Mouse (Mus musculus) thymus, postnatal 4 days (tissue): ENCODE results near the gene Zmynd8.
A peak's percentile ranks its signal among the peaks of the same experiment; 100 is the strongest.

Source experiments
- DNase-seq: peaks from one replicate; pipeline ENCODE4 v3.0.0; 2021

Gene Zmynd8

DNA sequence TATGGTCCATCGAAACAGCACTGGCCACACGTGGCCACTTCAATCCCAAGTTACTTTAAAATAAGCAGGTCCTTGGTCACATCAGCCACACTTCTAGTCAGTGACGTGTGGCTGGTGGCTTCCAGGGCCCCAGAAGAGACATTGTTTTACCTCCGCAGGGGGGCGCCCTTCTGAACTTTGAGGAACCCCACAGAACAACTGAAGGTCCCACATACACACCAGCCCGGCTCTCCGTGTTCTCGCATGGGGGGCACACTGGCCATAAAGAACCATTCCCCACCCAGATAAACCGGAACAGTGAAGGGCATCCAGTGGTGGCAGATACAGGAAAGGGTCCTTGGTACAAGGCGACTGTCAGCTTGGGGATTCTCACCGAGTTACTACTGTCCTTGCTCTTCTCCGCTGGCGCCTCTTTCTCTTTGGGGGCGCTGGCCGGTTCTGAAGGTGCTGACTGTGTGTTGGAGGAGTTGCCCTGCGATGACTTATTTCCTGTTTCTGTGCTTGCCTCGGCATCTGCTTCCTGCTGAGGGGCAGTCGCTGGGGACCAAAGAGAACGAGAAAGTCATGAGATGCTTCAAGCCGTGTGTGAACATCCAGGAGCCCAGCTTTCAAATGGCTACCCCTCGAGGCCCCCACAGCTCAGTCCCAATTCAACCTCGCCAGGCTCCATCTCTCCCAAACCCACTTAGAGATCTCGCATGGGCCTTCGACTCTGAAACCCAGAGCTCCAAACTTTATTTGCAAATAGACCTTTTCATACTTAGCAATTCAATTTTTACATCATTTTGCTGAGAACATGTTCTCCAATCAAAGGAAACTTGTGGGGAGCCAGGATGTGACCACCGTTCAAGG lies 106.2 kb downstream of the Zmynd8 start:
- peak; percentile 70 for DNase-seq

DNA sequence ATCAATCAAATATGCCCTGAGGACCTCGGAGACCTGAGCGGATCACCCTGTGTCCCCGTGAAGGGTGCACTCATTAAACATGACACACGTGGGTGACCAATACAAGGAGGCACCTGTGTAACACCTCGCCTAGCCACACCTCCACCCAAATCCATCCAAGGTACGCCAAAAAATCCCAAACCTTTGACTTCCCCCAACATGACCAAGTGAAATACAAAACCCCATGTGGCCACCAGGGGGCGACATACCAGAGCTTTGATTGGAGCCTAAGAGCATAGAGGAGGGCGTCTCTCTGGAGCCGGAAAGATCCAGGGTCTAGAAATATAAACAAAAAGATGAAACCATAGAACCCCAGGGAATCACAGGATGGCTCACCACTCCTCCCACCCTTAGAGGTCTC lies 107.2 kb downstream of the Zmynd8 start:
- DNase-seq = peak; percentile 82

DNA sequence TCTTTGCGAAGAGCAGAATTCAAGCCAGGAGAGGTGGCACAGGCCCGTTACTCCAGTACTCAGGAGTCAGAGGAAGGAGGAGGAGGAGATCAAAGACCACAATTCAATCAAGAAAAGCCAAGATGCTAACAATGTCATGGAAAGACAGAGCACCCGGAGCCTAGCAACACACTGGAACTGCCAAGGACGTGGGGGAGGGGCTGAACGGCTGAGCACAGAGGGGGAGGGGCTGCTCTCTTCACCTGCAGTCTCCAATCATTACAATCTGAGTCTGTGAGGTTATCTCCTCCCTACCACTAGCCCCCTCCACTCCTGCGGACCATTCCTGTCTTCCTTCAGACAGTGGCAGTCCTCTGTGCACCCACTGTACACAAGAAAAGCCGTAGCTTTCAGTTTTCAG lies 107.8 kb downstream of the Zmynd8 start:
- DNase-seq = no peak

DNA sequence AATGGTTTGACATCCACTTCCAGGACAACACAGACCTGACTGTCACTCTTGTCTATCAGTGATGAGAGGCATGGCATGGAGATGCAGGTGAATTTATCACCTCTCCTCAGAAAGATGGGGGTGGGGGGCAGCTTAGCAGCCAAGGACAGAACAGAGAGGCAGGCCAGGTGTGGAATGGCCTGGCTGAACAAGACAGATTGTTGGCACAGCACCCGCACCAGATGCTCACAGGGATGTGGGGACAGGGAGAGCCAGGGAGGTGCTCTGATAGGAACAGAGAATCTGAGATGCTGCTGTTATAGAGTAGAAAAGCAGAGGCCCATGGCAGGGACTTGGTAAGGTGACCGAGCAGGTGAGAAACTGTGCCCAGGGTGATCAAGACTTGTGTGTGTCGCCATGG lies 109.1 kb downstream of the Zmynd8 start:
- DNase-seq = no peak

DNA sequence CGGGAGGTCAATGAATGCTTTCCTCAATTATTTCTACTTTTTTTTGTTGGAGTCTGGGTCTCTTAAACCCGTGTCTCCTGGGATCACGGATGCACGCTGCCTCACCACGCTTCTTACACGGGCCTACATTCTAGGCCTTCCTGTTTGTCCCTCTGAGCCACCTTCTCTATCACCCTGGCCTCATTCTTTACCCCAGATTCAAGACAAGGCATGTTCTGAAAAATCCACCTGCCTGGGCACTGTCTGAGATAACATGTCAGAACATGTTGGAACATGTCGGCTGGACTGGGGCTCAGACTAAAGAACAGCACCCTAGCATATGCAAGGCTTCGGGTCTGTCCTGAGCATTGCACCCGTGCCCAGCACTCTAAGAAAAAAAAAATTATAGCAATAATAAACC lies 110.0 kb downstream of the Zmynd8 start:
- DNase-seq = no peak

DNA sequence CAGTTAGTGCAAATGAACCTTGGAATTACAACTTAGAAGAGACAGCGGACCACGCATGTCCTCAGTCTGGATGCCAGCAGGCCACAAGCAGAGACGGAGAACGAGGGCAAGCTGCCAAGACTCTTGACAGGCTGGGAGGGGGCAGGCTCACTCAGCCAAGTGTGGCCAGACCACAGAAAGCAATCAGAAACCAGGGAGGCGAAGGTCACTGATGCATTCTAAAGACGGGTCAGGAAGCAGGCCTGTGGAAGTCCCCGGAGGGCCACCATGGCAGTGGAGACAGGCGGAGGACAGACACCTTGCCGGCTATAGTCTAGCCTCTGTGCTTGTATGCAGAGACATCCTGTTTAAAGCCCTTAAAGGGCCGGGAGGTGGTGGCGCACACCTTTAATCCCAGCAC lies 110.8 kb downstream of the Zmynd8 start:
- DNase-seq = no peak

DNA sequence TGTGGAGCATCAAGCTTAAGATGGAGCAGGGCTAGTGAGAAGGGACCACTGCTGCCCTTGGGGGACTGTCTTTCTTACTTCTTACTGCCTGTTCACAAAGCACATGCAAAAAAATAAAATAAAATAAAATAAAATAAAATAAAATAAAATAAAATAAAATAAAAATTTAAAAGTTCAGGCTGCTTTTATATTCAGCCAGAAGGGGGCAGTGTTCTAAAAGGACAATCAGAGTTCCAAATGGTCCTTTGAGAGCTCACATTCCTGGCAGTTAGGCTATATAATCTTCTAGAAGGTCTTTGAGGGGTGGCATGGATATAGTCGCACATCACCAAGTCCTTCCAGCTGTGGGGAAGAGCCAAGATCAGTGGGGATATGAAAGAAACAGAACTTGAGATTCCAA lies 112.3 kb downstream of the Zmynd8 start:
- DNase-seq = no peak

DNA sequence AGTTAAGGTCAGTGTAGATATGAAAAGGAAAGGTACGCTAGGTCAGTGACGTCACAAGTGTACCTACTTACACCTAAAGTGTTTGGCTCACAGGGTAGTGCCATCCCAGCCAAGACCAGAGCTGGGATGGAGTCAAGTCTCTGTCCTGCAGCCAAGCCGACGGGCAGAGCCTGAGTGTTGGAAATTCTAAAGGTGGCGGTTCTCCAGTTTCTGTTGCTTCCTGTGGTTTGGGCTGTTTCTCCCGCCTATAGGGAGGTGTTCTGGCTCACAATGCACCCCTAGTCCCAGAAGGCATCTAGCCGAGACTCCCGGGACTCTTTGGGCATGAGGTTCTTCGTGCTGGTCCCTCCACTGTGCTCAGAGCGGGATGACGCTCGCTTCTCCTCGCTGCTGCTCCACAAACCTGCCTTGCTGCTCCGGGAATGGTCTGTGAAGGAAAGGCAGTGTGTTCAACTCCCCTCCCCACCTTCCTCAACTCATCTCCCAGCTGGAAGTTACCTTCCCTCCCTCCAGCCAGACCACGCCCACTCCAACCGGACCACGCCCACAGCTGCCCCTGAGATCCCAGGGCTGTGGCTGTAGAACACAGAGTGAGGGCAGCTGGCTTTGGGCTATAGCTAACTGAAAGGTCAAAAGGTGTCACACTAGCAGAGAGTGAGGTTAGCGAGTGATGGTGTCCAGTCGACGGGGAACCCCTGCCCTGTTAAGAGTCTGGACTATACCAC lies 113.3 kb downstream of the Zmynd8 start:
- DNase-seq = no peak

DNA sequence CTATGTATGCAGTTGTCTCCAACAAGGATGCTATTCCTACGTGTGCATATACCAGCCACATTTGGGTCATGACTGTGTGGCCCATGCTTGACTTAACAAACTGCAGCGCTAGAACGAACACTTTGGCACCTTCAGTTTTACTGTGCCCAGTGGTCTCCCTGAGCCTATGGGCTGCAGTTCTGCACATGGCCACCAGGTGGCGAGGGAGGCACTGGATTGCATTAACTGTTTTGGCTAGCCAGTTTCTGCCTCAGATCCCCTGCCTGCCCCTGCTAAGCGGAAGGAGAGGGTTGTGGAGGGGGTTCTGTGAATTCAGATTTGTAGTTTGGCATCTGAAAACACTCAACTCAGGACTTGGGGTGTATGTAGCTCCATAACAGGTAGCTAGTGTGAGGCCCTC lies 116.5 kb downstream of the Zmynd8 start:
- DNase-seq = peak; percentile 91

DNA sequence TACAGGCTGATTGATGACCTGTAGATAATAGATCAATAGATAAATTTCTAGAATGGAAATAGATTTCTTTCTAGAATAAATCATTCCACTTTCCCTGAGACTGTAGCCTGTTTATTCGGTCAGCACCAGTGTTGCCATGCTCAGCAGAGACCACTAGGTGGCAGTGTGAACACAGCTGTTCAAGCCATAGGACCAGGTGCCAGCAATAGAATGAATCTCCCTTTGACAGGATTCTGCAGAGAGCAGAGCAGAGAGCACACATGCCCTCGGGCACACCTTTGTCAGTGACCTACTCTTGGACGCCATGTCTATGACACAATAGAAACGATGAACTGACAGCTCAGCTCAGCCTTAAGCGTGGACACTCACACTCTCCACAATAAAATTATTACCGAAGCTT lies 119.9 kb downstream of the Zmynd8 start:
- peak; percentile 83 for DNase-seq

DNA sequence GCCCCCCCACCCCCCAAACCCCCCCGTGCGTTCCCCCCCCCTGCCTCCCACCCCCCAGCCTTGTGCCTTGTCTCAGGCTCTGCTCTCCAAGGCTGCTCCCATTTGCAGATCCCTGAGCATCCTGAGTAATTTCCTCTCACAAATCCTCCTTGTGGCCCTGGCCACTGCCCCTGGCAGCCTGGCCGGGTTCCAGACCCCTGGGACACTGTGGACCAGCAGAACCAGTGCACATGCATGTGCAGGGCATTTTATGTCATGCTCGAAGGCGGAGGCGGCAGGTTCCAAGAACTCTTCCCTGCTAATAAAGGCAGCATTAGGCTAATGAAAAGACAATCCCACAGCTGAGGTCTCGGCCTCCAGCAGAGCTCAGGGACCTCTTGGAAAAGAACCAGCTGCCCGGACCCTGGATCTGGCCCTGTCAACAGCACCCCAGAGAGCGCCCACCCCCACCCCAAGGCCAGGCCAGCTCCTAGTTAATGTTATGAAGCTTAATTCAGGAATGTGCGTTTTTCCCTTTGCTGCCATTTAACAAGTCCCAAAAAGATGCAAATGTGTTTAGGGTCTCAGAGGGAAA lies 129.4 kb downstream of the Zmynd8 start:
- no peak for DNase-seq

DNA sequence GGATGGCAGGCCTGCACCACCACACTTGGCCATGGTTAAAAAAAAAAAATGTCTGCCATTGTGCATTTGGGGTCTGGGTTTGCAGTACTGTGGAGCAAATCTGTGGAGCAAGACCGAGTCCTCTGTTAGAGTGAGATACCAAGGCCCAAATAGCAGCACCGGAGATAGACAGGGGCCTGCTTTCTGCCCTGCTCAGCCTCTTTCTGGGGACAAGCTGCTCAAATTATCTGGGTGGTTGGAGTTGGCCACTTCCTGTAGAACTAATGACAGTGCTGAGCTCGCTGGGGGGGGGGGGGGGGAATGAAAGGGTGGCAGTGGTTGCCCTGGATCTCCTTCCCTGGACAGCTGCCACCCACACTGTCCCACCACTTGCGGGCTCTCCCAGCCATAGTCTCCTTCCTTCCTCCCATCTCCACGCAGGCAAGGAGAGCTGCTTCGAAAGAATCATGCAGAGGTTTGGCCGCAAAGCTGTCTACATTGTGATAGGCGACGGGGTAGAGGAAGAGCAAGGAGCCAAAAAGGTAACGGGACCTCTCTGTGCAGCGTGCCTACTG lies 129.9 kb downstream of the Zmynd8 start:
- DNase-seq = no peak

DNA sequence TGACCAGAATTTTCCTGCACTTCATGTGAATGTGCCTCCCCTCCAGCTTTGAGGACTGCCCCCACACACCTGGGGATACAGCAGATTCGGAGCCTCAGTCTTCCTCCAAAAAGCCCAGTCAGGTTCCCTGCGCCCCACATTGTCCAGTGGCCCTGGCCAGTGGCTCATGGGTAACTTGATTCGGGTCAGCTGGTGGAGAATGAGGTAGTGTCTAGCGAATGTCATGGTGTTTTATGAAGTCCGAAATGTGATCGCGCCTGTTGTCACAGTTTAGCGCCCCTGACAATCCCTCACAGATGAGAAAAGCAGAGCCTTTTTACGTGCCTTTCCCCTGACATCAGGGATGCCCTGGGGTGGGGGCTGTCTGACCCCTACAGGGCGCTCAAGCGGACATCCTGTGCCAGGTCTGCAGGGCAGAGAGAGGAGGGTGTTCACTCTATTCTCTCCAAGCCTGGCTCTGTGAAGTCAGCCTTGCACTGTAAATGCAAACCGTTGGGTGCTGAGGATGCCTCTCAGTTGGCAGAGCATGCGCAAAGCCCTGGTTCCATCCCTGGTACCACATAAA lies 139.3 kb downstream of the Zmynd8 start:
- DNase-seq = no peak

DNA sequence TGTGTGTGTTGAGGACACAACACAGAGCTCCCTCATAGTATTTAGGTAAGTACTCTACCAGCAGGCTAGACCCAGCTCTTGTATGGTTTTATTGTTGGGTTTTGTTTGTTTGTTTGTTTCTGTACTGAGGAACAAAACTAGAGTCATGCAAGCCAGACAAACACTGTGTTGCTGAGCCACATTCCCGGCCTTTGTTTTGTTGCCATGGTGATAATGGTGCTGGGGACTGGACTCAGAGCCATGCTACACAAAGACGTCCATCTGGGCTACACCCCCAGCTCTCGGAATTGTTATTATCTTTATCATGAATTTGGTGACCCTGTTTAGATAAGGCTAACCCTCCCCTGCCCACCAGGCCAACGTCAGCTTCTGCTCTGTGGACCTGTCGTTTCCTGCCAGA lies 140.3 kb downstream of the Zmynd8 start:
- DNase-seq = no peak

DNA sequence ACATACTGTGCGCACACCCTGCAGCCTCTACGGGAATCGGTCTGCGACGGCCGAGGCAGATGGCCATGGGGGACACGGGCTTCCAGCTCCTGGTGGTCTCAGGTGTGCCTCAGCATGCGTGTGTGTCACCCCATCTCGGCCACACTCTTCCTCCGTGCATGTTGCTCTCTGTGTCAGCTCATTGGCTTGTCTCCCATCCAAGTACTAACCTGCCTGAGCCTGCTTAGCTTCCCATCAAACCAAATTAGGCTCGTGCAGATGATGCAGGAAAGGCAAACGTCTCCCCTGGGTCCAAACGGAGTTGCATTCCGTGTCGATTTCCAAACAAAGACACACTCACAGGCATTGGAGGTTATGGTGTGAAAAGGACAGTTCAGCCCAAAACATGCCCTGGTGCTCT lies 141.0 kb downstream of the Zmynd8 start:
- DNase-seq = no peak

DNA sequence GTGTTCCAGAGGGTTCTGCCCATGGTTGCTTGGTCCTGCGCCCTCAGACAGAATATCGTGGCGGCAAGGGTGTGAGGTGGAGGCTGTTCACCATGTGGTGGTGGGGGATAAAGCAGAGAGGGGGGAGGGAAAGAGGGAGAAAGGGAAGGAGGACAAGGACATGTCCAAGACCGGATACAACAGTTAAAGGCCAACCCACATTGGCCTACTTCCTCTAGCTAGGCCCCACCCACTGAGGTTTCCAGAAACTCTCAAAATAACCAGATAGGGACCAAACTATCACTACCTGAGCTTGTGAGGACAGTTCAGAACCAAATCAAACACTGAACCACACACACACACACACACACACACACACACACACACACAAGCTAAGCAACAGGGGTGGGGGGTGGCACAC lies 146.1 kb downstream of the Zmynd8 start:
- no peak for DNase-seq

DNA sequence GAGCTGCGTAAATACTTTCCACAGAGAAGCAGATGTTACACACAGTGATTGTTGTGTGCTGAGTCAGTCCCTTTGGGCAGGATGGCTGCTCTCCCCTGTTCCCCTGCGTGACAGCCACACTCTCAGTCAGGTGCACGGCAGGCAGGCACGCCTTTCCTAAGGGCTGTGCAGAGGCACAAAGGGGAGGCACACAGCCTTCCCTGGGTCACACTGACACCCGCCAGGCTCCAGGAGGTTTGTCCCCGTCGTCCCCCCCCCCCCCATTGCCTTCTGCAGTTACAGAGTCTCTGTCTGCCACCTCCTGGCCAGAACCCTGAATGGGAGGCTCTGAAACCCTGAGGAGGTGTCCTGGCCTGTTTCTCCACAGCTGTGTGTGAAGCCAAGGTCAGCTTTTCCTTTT lies 147.7 kb downstream of the Zmynd8 start:
- peak; percentile 45 for DNase-seq

DNA sequence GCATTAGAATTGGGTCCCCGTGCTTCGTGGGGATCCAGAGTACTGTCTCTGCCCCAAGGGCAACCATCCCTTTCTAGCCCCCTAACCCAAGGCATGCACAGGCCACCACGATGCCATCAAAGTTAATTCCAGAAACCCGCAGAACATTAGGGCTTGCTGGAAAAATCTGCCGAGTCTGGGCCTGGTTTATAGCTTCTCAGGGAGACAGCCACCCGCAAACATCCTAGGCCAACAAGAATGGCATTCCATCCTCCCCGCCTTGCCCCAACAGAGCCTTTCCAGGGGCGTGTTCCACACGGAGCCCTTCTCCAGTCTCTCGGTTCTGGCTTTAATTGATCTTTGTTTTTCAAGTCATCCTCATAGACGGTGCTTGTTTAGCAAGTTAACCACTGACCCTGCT lies 150.4 kb downstream of the Zmynd8 start:
- DNase-seq = no peak

DNA sequence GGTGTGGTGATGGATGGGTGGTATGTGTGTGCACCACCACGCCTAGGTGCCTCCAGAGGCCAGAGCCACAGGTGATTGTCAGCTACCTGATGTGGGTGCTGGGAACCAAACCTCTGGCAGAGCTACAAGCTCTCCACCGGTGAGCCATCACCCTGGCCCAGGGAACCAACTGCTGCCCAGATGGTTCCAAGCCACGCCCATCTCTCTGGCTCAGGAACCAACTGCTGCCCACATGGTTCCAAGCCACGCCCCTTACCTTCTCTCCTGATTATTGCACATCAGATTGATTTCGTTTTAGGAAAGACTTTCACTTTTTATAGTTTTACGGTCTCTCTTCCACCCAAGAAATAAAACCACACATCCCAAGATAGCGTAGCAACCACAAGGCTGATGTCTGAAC lies 150.8 kb downstream of the Zmynd8 start:
- DNase-seq = no peak

DNA sequence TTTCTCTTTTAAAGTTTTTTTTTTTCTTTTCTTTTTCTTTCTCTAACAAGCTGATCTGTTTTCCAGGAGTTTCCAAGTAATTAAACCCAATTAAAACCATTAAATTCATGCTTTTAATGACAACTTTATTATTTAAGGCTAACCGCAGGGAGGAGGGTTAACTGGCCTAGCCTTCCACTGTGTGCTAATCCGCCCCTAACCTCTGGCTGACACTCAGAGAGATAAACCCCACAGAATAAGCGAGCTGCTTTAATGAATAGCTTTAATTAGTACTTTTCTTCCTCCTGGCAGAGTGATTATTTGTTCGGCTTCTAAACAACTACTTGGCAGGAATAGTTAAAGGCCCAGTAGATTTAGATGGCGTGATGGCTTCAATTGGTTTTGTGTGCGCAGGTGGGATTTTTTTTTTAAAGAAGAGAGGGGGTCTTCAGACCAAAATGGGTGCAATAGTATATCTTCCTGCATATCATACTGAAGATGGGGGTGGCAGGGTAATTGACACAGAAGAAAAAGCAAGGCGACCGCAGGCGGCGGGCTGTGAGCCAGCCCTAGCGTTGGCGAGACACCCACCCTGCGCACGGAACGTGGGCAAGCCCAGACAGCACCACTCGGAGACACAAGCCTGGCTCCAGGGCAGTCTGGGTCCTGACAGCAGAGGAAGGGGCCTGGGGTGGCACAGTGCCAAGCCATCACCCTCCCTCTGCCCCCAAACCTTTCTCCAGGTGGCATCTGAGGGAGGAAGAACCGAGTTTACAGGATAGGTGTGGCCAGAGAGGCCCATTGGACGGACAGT lies 153.3 kb downstream of the Zmynd8 start:
- no peak for DNase-seq

DNA sequence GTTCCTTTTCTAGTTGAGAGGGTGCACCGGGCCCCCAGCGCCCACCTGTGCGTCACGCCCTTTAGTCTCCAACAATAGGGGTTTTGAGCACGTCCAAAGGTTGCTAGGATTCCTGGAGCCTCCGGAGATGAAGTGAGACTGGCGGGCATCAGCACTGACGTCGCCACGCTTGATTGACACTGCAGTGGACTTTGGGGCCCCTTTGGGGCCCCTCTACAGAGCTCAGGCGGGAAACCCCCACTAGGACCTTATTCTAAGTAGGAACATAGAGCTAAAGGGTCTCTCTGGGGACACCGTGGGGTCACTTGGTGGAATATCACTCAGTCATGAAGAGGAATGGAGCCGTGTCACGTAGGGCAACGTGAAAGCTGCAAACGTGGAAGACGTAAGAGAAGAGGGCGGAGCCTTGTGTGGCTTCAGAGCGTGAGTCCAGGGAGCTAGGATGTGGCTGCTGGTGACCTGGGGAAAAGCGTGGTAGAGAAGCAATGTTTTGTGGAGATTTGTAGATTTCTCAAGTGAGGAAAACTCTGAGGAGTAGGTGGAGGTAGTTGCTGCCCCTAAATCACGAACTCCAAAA lies 156.5 kb downstream of the Zmynd8 start:
- no peak for DNase-seq

DNA sequence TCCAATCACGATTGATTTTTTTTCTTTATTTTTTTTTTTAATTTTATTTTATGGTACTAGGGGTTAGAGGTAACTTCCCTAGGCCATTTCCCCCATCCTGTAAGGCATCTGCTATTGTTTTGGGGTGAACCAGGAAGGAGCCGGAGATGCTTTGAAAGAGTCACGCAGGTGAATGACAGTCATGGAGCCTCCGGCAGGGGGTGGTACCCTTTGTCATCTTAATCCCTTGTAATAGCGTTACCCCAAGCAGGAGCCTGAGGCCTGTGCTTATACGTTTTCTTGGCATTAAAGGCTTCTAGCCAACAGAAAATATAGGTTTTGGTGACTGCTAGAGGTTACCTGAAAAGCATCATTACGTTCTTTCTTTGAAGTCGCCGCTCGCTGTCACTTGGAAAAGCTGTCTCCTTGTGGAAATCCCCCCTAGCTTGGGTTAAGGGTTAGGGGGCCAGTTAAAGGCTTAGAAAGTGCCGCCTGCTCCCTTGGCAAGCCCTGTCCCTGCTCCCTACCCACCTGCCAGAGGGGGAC lies 157.2 kb downstream of the Zmynd8 start:
- no peak for DNase-seq
